Mouse (Mus musculus) adrenal gland, postnatal 4 days (tissue): ENCODE data around the gene Urod. TPM values are rescaled to one million over a fixed set of nuclear protein-coding genes. Genes with fewer than 3 reads are reported as not detected.

Source experiments
- DNase-seq, 2 experiments: peaks; one replicate each; pipeline ENCODE4 v3.0.0; 2021 to 2022; ENCODE audit warnings: low spot score in 2 of 2, mixed read lengths in 2 of 2
- total RNA-seq, 2 experiments: library from RNA; stranded (reverse); gene quantifications; 2 replicates each; pipeline ENCODE4 v1.2.3; 2021

Urod gene
- total RNA-seq, 2 experiments from 2014 or later, result 136 to 141 TPM

GRCm38 (mm10) chr4:116999513-117000154 lies 5.4 kb upstream of the Urod start:
- no peak for DNase-seq

GRCm38 (mm10) chr4:116995798-116996135 lies 1.6 kb upstream of the Urod start:
- DNase-seq, result no peak

- DNase-seq, result no peak
Measured at GRCm38 (mm10) chr4:116995131-116995797, 1.1 kb upstream of the Urod start, which contains the start of gene Hectd3. Hectd3 (plus strand) TSS chr4:116995317.

DNA sequence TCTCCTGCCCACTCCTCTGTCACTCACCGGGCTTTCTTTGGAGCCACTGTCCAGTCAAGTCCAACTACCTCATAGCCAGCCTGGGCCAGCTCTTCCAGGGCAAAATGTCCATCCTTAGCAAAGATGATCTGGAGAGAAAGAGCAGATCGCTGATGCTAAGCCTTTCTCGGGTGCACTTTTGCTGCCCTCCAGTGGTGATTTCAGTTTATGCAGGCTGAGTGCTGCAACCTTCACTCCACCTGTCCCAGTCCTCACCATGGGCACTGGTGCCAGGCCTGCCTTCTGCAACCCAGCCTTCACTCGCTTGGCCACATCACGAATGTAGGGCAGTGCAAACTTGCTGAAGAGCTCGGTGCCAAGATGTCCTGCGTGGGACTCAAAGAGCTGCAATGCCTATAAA lies 2.8 kb downstream of the Urod start:
- DNase-seq, result peak; percentile 36 to 56

GRCm38 (mm10) chr4:116989731-116990130 lies 4.5 kb downstream of the Urod start:
- no peak for DNase-seq

- no peak for DNase-seq
Measured at GRCm38 (mm10) chr4:116987122-116987456, 7.1 kb downstream of the Urod start.

GRCm38 (mm10) chr4:116986400-116987121 lies 7.7 kb downstream of the Urod start:
- DNase-seq, result peak; percentile 38 to 75

- DNase-seq, result no peak
Measured at GRCm38 (mm10) chr4:116985681-116986080, 8.5 kb downstream of the Urod start.

GRCm38 (mm10) chr4:116976503-116976902 lies 17.7 kb downstream of the Urod start:
- DNase-seq, result no peak

- no peak for DNase-seq
Measured at GRCm38 (mm10) chr4:116954951-116955350, 39.3 kb downstream of the Urod start.

DNA sequence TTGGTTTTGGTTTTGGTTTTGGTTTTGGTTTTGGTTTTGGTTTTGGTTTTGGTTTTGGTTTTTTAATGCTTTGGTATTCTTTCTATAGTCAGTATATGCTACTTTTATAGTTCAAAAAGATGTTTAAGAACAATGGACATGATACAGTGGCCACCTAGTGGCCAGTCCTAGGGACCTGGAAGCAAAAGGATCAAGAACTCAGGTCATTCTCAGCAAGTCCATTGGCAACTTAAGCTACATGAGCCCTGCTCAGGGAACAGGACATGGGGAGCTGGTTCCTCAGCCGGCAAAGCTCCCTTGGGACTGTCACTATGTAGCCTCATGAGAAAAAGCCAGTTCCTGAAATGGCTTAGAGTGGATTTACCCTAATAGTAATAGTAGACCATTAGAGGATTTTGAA lies 42.6 kb downstream of the Urod start:
- no peak for DNase-seq

GRCm38 (mm10) chr4:116944055-116944454 lies 50.2 kb downstream of the Urod start:
- no peak for DNase-seq

- no peak for DNase-seq
Measured at GRCm38 (mm10) chr4:116942695-116943094, 51.5 kb downstream of the Urod start.

Other genes starting within 250 kb of the Urod start
- gene Toe1, start 186.8 kb downstream of the Urod start, total RNA-seq, result 10 to 100 TPM; 25.1 to 28.3 TPM
- 10 to 100 TPM; 10.0 to 10.4 TPM for gene Mutyh, start 186.7 kb downstream of the Urod start, total RNA-seq
- 1 to 10 TPM; 2.4 to 2.8 TPM for gene Hpdl, start 172.7 kb downstream of the Urod start, total RNA-seq
- 1 to 10 TPM; 5.6 to 6.5 TPM for gene Zswim5, start 117.0 kb downstream of the Urod start, total RNA-seq
- gene Hectd3, start 904 bp upstream of the Urod start, total RNA-seq, result 10 to 100 TPM; 27.0 to 32.6 TPM
- 10 to 100 TPM; 32.9 to 34.1 TPM for gene Eif2b3, start 25.0 kb upstream of the Urod start, total RNA-seq
- gene Ptch2, start 101.7 kb upstream of the Urod start, total RNA-seq, result 10 to 100 TPM; 13.3 to 14.2 TPM
- 10 to 100 TPM in 1 of 2 experiments, 1 to 10 TPM in 1; 9.1 to 10.8 TPM for gene Btbd19, start 131.3 kb upstream of the Urod start, total RNA-seq
- gene Tctex1d4, start 132.4 kb upstream of the Urod start, total RNA-seq, result not detected
- 1 to 10 TPM; 4.8 to 5.7 TPM for gene Plk3, start 139.6 kb upstream of the Urod start, total RNA-seq
- gene Rps8, start 161.8 kb upstream of the Urod start, total RNA-seq, result 1,000 to 10,000 TPM; 1,506 to 1,548 TPM
- gene Kif2c, start 188.2 kb upstream of the Urod start, total RNA-seq, result 10 to 100 TPM; 16.0 to 16.5 TPM